In the genomic region with DNA sequence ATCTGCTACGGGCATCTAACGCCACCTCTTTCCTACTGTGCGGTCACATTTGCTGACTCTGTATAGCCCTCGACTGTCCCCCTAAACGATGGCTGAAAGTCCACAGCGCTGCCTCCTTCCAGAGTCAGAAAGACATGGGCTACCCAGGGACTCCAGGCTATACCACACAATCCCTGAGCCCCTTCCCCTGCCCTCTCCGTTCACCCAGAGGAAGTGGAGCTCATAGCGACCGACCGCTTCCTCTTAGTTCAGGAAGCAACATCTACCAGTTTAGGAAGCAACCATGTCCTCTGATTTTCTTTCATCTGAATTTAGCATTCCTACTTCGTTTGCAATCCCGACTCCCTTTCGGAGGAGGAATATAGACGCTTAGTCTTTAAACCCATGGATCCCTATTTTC, we compare ENCODE assay signal across 25 mouse cellular contexts.
"Had no signal": no experiment of that assay in that cellular context is flagged by ENCODE, and none has a peak within 500 bp of the region (broad histone marks: within the 10 kb centered on the region; RNA-seq: fewer than 3 reads in every experiment).

No protein-coding gene starts in this region.

- ATAC-seq: liver, embryonic 12.5 days; midbrain, embryonic 15.5 days had no signal

- H3K4me1 ChIP-seq: kidney, embryonic 15.5 days; limb, embryonic 10.5 days; liver, embryonic 12.5 days; liver, embryonic 15.5 days; lung, embryonic 15.5 days; megakaryocyte, embryonic 14.5 days; stomach, embryonic 15.5 days had no signal

- H3K4me3 ChIP-seq: kidney, embryonic 15.5 days; limb, embryonic 10.5 days; limb, embryonic 13.5 days; liver, embryonic 12.5 days; liver, embryonic 15.5 days; lung, embryonic 15.5 days; megakaryocyte, embryonic 14.5 days; midbrain, embryonic 15.5 days; neural tube, embryonic 12.5 days; neural tube, embryonic 15.5 days; stomach, embryonic 15.5 days had no signal

- DNase-seq: kidney, adult 8-10 months; kidney, postnatal 10 days; kidney, postnatal 36 days; liver; lung, adult 18-20 months; lung, postnatal 10 days; lung, postnatal 36 days; retina, postnatal 1 day; right cerebral cortex, postnatal 25 days; spleen, adult 18-20 months; thymus, adult 2 months; thymus, postnatal 14 days; thymus, postnatal 4 days had no signal

- H3K36me3 ChIP-seq: kidney, embryonic 15.5 days; limb, embryonic 10.5 days; limb, embryonic 13.5 days; liver, embryonic 12.5 days; liver, embryonic 15.5 days; lung, embryonic 15.5 days; midbrain, embryonic 15.5 days; neural tube, embryonic 12.5 days; neural tube, embryonic 15.5 days; stomach, embryonic 15.5 days had no signal

- H3K4me2 ChIP-seq: kidney, embryonic 15.5 days; limb, embryonic 13.5 days; liver, embryonic 12.5 days; liver, embryonic 15.5 days; lung, embryonic 15.5 days; midbrain, embryonic 11.5 days; midbrain, embryonic 15.5 days; neural tube, embryonic 12.5 days; neural tube, embryonic 15.5 days; stomach, embryonic 15.5 days had no signal

- H3K9me3 ChIP-seq: kidney, embryonic 15.5 days; limb, embryonic 10.5 days; limb, embryonic 13.5 days; liver, embryonic 12.5 days; liver, embryonic 15.5 days; lung, embryonic 15.5 days; megakaryocyte, embryonic 14.5 days; midbrain, embryonic 15.5 days; neural tube, embryonic 12.5 days; neural tube, embryonic 15.5 days; stomach, embryonic 15.5 days had no signal

- H3K9ac ChIP-seq: kidney, embryonic 15.5 days; limb, embryonic 13.5 days; liver, embryonic 12.5 days; liver, embryonic 15.5 days; lung, embryonic 15.5 days; midbrain, embryonic 15.5 days; neural tube, embryonic 12.5 days; neural tube, embryonic 15.5 days; stomach, embryonic 15.5 days had no signal

- H3K27me3 ChIP-seq: kidney, embryonic 15.5 days; limb, embryonic 13.5 days; liver, embryonic 12.5 days; liver, embryonic 15.5 days; lung, embryonic 15.5 days; midbrain, embryonic 15.5 days; neural tube, embryonic 12.5 days; neural tube, embryonic 15.5 days; stomach, embryonic 15.5 days had no signal

- H3K27ac ChIP-seq: kidney, embryonic 15.5 days; limb, embryonic 10.5 days; limb, embryonic 13.5 days; liver, embryonic 12.5 days; liver, embryonic 15.5 days; lung, embryonic 15.5 days; midbrain, embryonic 15.5 days; neural tube, embryonic 12.5 days; neural tube, embryonic 15.5 days; stomach, embryonic 15.5 days had no signal
